Mouse (Mus musculus) embryonic facial prominence, embryonic 13.5 days (tissue): ENCODE results near the gene Melk. TPM values are rescaled to one million over a fixed set of nuclear protein-coding genes. Genes with fewer than 3 reads are reported as not detected.

ENCODE experiments used
- ATAC-seq: fragments of 200-750 bp; cut with Nextera tagmentation; 2 replicates; pipeline ENCODE4 v1.8.0; 2017; ENCODE audit warnings: low read depth; ENCODE audit not compliant: insufficient number of reproducible peaks, insufficient read depth, low FRiP score, low TSS enrichment
- H3K27ac ChIP-seq: fragments of 300-500 bp; sonication (generic); 2 replicates; pipeline ENCODE4 v1.5.1; 2015; ENCODE audit warnings: moderate library complexity, mild to moderate bottlenecking, inconsistent platforms
- H3K27me3 ChIP-seq: fragments of 300-500 bp; sonication (generic); 2 replicates; pipeline ENCODE4 v1.6.1; 2015; ENCODE audit warnings: mild to moderate bottlenecking, inconsistent platforms
- H3K36me3 ChIP-seq: fragments of 300-500 bp; sonication (generic); 2 replicates; pipeline ENCODE4 v1.6.1; 2015; ENCODE audit warnings: mild to moderate bottlenecking, inconsistent platforms
- H3K4me1 ChIP-seq: fragments of 300-500 bp; sonication (generic); 2 replicates; pipeline ENCODE4 v1.6.1; 2015; ENCODE audit warnings: inconsistent platforms
- H3K4me2 ChIP-seq: fragments of 300-500 bp; sonication (generic); 2 replicates; pipeline ENCODE4 v1.6.1; 2015; ENCODE audit warnings: moderate library complexity, mild to moderate bottlenecking, inconsistent platforms
- H3K4me3 ChIP-seq: fragments of 300-500 bp; sonication (generic); 2 replicates; pipeline ENCODE4 v1.5.1; 2015; ENCODE audit warnings: mild to moderate bottlenecking, inconsistent platforms
- H3K9ac ChIP-seq: fragments of 300-500 bp; sonication (generic); 2 replicates; pipeline ENCODE4 v1.6.1; 2015; ENCODE audit warnings: mild to moderate bottlenecking, inconsistent platforms
- H3K9me3 ChIP-seq: fragments of 300-500 bp; sonication (generic); 2 replicates; pipeline ENCODE4 v1.6.1; 2016; ENCODE audit warnings: inconsistent platforms
- WGBS: fragments of 180-500 bp; shearing (Covaris S2); methylation state at CpG from one replicate; pipeline ENCODE4 v1.1.7; 2015; ENCODE audit warnings: mixed read lengths; 5-methylcytosine and 5-hydroxymethylcytosine counted together
- polyA plus RNA-seq: library from polyadenylated mRNA; unstranded; fragments of >200 nt; fragmentation: Nextera tagmentation; extraction: Ambion mirVana; gene quantifications from 2 replicates; pipeline ENCODE4 v1.2.1, GENCODE M21; 2015

Gene Melk
- polyA plus RNA-seq, 1 experiment from 2014 or later = 45.1 TPM

- Histone ChIP-seq H3K9me3 (no peaks in the 10 kb centered on the region), H3K27ac (no peak overlapping the region), H3K4me3 (no peak overlapping the region), H3K4me2 (no peak overlapping the region), H3K27me3 (no peaks in the 10 kb centered on the region), H3K36me3 (no peaks in the 10 kb centered on the region), H3K9ac (no peak overlapping the region), H3K4me1 (no peaks in the 10 kb centered on the region)
- ATAC-seq = no peak
- 71% methylated on average over 7 of the region's 7 CpGs for WGBS
These were observed 18.9 kb upstream of the Melk start for GRCm38 (mm10) chr4:44281597-44282265.

GRCm38 (mm10) chr4:44292534-44292933, 8.1 kb upstream of the Melk start:
- Histone ChIP-seq H3K9ac (no peak overlapping the region), H3K27me3 (no peaks in the 10 kb centered on the region), H3K9me3 (no peaks in the 10 kb centered on the region), H3K27ac (no peak overlapping the region), H3K4me3 (no peak overlapping the region), H3K4me1 (no peaks in the 10 kb centered on the region), H3K36me3 (no peaks in the 10 kb centered on the region), H3K4me2 (no peak overlapping the region)
- ATAC-seq = no peak
- 16% methylated on average over 7 of the region's 7 CpGs for WGBS

GRCm38 (mm10) chr4:44295837-44296236, 4.8 kb upstream of the Melk start:
- Histone ChIP-seq H3K27ac (no peak overlapping the region), H3K36me3 (no peaks in the 10 kb centered on the region), H3K27me3 (no peaks in the 10 kb centered on the region), H3K9me3 (no peaks in the 10 kb centered on the region), H3K4me3 (no peak overlapping the region), H3K9ac (no peak overlapping the region), H3K4me1 (no peaks in the 10 kb centered on the region), H3K4me2 (no peak overlapping the region)
- ATAC-seq = no peak
- WGBS = 45% methylated on average over 1 of the region's 1 CpGs

GRCm38 (mm10) chr4:44306585-44306984, 5.9 kb downstream of the Melk start:
- Histone ChIP-seq H3K27me3 (no peaks in the 10 kb centered on the region), H3K9ac (no peak overlapping the region), H3K4me1 (peaks cover 10% of the 10 kb centered on the region), H3K27ac (no peak overlapping the region), H3K9me3 (no peaks in the 10 kb centered on the region), H3K4me3 (no peak overlapping the region), H3K36me3 (peaks cover 35% of the 10 kb centered on the region), H3K4me2 (no peak overlapping the region)
- ATAC-seq = no peak
- 90% methylated on average over 7 of the region's 7 CpGs for WGBS

- no peak for ATAC-seq
- WGBS = 76% methylated on average over 4 of the region's 4 CpGs
- Histone ChIP-seq H3K27me3 (no peaks in the 10 kb centered on the region), H3K9me3 (no peaks in the 10 kb centered on the region), H3K36me3 (peaks cover 51% of the 10 kb centered on the region), H3K27ac (no peak overlapping the region), H3K4me1 (no peaks in the 10 kb centered on the region), H3K4me3 (no peak overlapping the region), H3K9ac (no peak overlapping the region), H3K4me2 (no peak overlapping the region)
These were observed 9.8 kb downstream of the Melk start for GRCm38 (mm10) chr4:44310429-44310828.

- H3K4me2 ChIP-seq = no peak overlapping the region
- H3K9ac ChIP-seq = no peak overlapping the region
- no peaks in the 10 kb centered on the region for H3K4me1 ChIP-seq
- H3K36me3 ChIP-seq = peaks cover 51% of the 10 kb centered on the region
- H3K4me3 ChIP-seq = no peak overlapping the region
- H3K27me3 ChIP-seq = no peaks in the 10 kb centered on the region
- ATAC-seq = no peak
- no peak overlapping the region for H3K27ac ChIP-seq
- 84% methylated on average over 4 of the region's 4 CpGs for WGBS
- no peaks in the 10 kb centered on the region for H3K9me3 ChIP-seq
These were observed 10.2 kb downstream of the Melk start for GRCm38 (mm10) chr4:44310911-44311310.

- Histone ChIP-seq H3K4me3 (no peak overlapping the region), H3K4me1 (no peaks in the 10 kb centered on the region), H3K36me3 (peaks cover 37% of the 10 kb centered on the region), H3K27me3 (no peaks in the 10 kb centered on the region), H3K27ac (no peak overlapping the region), H3K9ac (no peak overlapping the region), H3K4me2 (no peak overlapping the region), H3K9me3 (no peaks in the 10 kb centered on the region)
- 73% methylated on average over 12 of the region's 12 CpGs for WGBS
- ATAC-seq = no peak
These were observed 15.7 kb downstream of the Melk start for GRCm38 (mm10) chr4:44316270-44316809.

GRCm38 (mm10) chr4:44320448-44320847, 19.8 kb downstream of the Melk start:
- WGBS = 92% methylated on average over 6 of the region's 6 CpGs
- ATAC-seq = no peak
- Histone ChIP-seq H3K9ac (no peak overlapping the region), H3K4me1 (no peaks in the 10 kb centered on the region), H3K36me3 (peaks cover 32% of the 10 kb centered on the region), H3K4me3 (no peak overlapping the region), H3K27ac (no peak overlapping the region), H3K27me3 (no peaks in the 10 kb centered on the region), H3K4me2 (no peak overlapping the region), H3K9me3 (no peaks in the 10 kb centered on the region)

- Histone ChIP-seq H3K4me3 (no peak overlapping the region), H3K9ac (no peak overlapping the region), H3K4me1 (no peaks in the 10 kb centered on the region), H3K27ac (no peak overlapping the region), H3K4me2 (no peak overlapping the region), H3K36me3 (peaks cover 47% of the 10 kb centered on the region), H3K9me3 (no peaks in the 10 kb centered on the region), H3K27me3 (no peaks in the 10 kb centered on the region)
- 89% methylated on average over 7 of the region's 7 CpGs for WGBS
- ATAC-seq = no peak
These were observed 21.4 kb downstream of the Melk start for GRCm38 (mm10) chr4:44322124-44322523.

GRCm38 (mm10) chr4:44325453-44325852, 24.8 kb downstream of the Melk start:
- ATAC-seq = no peak
- Histone ChIP-seq H3K4me3 (no peak overlapping the region), H3K36me3 (peaks cover 40% of the 10 kb centered on the region), H3K9ac (no peak overlapping the region), H3K9me3 (no peaks in the 10 kb centered on the region), H3K4me2 (no peak overlapping the region), H3K27me3 (no peaks in the 10 kb centered on the region), H3K27ac (no peak overlapping the region), H3K4me1 (no peaks in the 10 kb centered on the region)
- 48% methylated on average over 4 of the region's 4 CpGs for WGBS

- Histone ChIP-seq H3K27ac (no peak overlapping the region), H3K4me1 (no peaks in the 10 kb centered on the region), H3K9ac (no peak overlapping the region), H3K4me2 (no peak overlapping the region), H3K36me3 (peaks cover 34% of the 10 kb centered on the region), H3K9me3 (no peaks in the 10 kb centered on the region), H3K4me3 (no peak overlapping the region), H3K27me3 (no peaks in the 10 kb centered on the region)
- ATAC-seq = no peak
- 92% methylated on average over 3 of the region's 3 CpGs for WGBS
These were observed 26.0 kb downstream of the Melk start for GRCm38 (mm10) chr4:44326721-44327120.

GRCm38 (mm10) chr4:44327976-44328375, 27.3 kb downstream of the Melk start:
- H3K4me1 ChIP-seq = no peaks in the 10 kb centered on the region
- 82% methylated on average over 1 of the region's 1 CpGs for WGBS
- H3K4me2 ChIP-seq = no peak overlapping the region
- H3K27me3 ChIP-seq = no peaks in the 10 kb centered on the region
- peaks cover 31% of the 10 kb centered on the region for H3K36me3 ChIP-seq
- ATAC-seq = no peak
- H3K27ac ChIP-seq = no peak overlapping the region
- H3K4me3 ChIP-seq = no peak overlapping the region
- no peak overlapping the region for H3K9ac ChIP-seq
- no peaks in the 10 kb centered on the region for H3K9me3 ChIP-seq
